Mouse (Mus musculus): ENCODE measurements at regions not wholly inside any gene's neighbourhood (a gene's known extent, or its start where the extent isn't known, plus 50 kb on each side); places are given as distances from the start of the nearest gene placed in this dataset.
"Not testable (repeated sequence)": the region's sequence is repeated elsewhere in the genome, so short reads cannot be mapped to it uniquely, and the experiment has no call there.

- Histone ChIP-seq H3K4me3 (ENCODE audit: low read depth, low read length) (no peak overlapping the region), H3K9me3 (ENCODE audit: control insufficient read depth, low read length) (no peaks in the 10 kb centered on the region), H3K27ac (ENCODE audit: low read depth, low read length) (no peak overlapping the region), H3K36me3 (ENCODE audit: control insufficient read depth, insufficient read depth, low read length) (no peaks in the 10 kb centered on the region), H3K4me2 (no peak overlapping the region), H3K27me3 (replicated peaks; ENCODE audit: control insufficient read depth, insufficient read depth, low read length) (no peaks in the 10 kb centered on the region), H3K9ac (ENCODE audit: low read depth, low read length) (no peak overlapping the region), H3K4me1 (replicated peaks; ENCODE audit: control insufficient read depth, insufficient read depth, low read length) (no peaks in the 10 kb centered on the region)
- 33% methylated on average over 2 of the region's 2 CpGs for WGBS
- no peak for ATAC-seq (replicated peaks; ENCODE audit: low FRiP score)
- DNase-seq (ENCODE audit: low spot score) = no peak
Observed at GRCm38 (mm10) chr7:69167456-69167855, 418.4 kb upstream of the Arrdc4 start.

- no peak overlapping the region for H3K4me3 ChIP-seq (ENCODE audit: low read depth, low read length)
- ATAC-seq (replicated peaks; ENCODE audit: low FRiP score) (no peak), DNase-seq (ENCODE audit: low spot score) (no peak)
- WGBS = 63% methylated on average over 4 of the region's 4 CpGs
- no peak overlapping the region for H3K27ac ChIP-seq (ENCODE audit: low read depth, low read length)
- no peak overlapping the region for H3K4me2 ChIP-seq
- no peaks in the 10 kb centered on the region for H3K9me3 ChIP-seq (ENCODE audit: control insufficient read depth, low read length)
- no peaks in the 10 kb centered on the region for H3K27me3 ChIP-seq (replicated peaks; ENCODE audit: control insufficient read depth, insufficient read depth, low read length)
- no peaks in the 10 kb centered on the region for H3K36me3 ChIP-seq (ENCODE audit: control insufficient read depth, insufficient read depth, low read length)
- no peak overlapping the region for H3K9ac ChIP-seq (ENCODE audit: low read depth, low read length)
- no peaks in the 10 kb centered on the region for H3K4me1 ChIP-seq (replicated peaks; ENCODE audit: control insufficient read depth, insufficient read depth, low read length)
Observed at GRCm38 (mm10) chr7:69161916-69162315, 412.9 kb upstream of the Arrdc4 start.

- ATAC-seq (replicated peaks; ENCODE audit: low FRiP score) = no peak
- Histone ChIP-seq H3K4me3 (ENCODE audit: low read depth, low read length) (no peak overlapping the region), H3K4me2 (no peak overlapping the region), H3K4me1 (replicated peaks; ENCODE audit: control insufficient read depth, insufficient read depth, low read length) (no peaks in the 10 kb centered on the region), H3K9ac (ENCODE audit: low read depth, low read length) (no peak overlapping the region), H3K27me3 (replicated peaks; ENCODE audit: control insufficient read depth, insufficient read depth, low read length) (no peaks in the 10 kb centered on the region), H3K27ac (ENCODE audit: low read depth, low read length) (no peak overlapping the region), H3K9me3 (ENCODE audit: control insufficient read depth, low read length) (no peaks in the 10 kb centered on the region), H3K36me3 (ENCODE audit: control insufficient read depth, insufficient read depth, low read length) (no peaks in the 10 kb centered on the region)
- WGBS = 80% methylated on average over 3 of the region's 3 CpGs
- DNase-seq (ENCODE audit: low spot score) = no peak
Observed at GRCm38 (mm10) chr7:69142351-69142750, 393.3 kb upstream of the Arrdc4 start.

- Histone ChIP-seq H3K27ac (ENCODE audit: low read depth, low read length) (no peak overlapping the region), H3K27me3 (replicated peaks; ENCODE audit: control insufficient read depth, insufficient read depth, low read length) (no peaks in the 10 kb centered on the region), H3K4me1 (replicated peaks; ENCODE audit: control insufficient read depth, insufficient read depth, low read length) (no peaks in the 10 kb centered on the region), H3K4me3 (ENCODE audit: low read depth, low read length) (no peak overlapping the region), H3K4me2 (no peak overlapping the region), H3K9ac (ENCODE audit: low read depth, low read length) (no peak overlapping the region), H3K9me3 (ENCODE audit: control insufficient read depth, low read length) (no peaks in the 10 kb centered on the region), H3K36me3 (ENCODE audit: control insufficient read depth, insufficient read depth, low read length) (no peaks in the 10 kb centered on the region)
- ATAC-seq (replicated peaks; ENCODE audit: low FRiP score) = no peak
- no peak for DNase-seq (ENCODE audit: low spot score)
- WGBS = 70% methylated on average over 2 of the region's 2 CpGs
Observed at GRCm38 (mm10) chr7:69133441-69133840, 384.4 kb upstream of the Arrdc4 start.

GRCm38 (mm10) chr7:69101770-69102169 is 352.7 kb upstream of the Arrdc4 start:
- H3K27me3 ChIP-seq (replicated peaks; ENCODE audit: control insufficient read depth, insufficient read depth, low read length); H3K4me2 ChIP-seq; H3K9me3 ChIP-seq (ENCODE audit: control insufficient read depth, low read length); H3K27ac ChIP-seq (ENCODE audit: low read depth, low read length); H3K9ac ChIP-seq (ENCODE audit: low read depth, low read length); H3K36me3 ChIP-seq (ENCODE audit: control insufficient read depth, insufficient read depth, low read length); H3K4me1 ChIP-seq (replicated peaks; ENCODE audit: control insufficient read depth, insufficient read depth, low read length); H3K4me3 ChIP-seq (ENCODE audit: low read depth, low read length); DNase-seq (ENCODE audit: low spot score); ATAC-seq (replicated peaks; ENCODE audit: low FRiP score): not testable (repeated sequence)
- 40% methylated on average over 1 of the region's 4 CpGs for WGBS

- Histone ChIP-seq H3K4me1 (replicated peaks; ENCODE audit: control insufficient read depth, insufficient read depth, low read length) (no peaks in the 10 kb centered on the region), H3K4me3 (ENCODE audit: low read depth, low read length) (no peak overlapping the region), H3K36me3 (ENCODE audit: control insufficient read depth, insufficient read depth, low read length) (no peaks in the 10 kb centered on the region), H3K27me3 (replicated peaks; ENCODE audit: control insufficient read depth, insufficient read depth, low read length) (no peaks in the 10 kb centered on the region), H3K27ac (ENCODE audit: low read depth, low read length) (no peak overlapping the region), H3K4me2 (no peak overlapping the region), H3K9me3 (ENCODE audit: control insufficient read depth, low read length) (no peaks in the 10 kb centered on the region), H3K9ac (ENCODE audit: low read depth, low read length) (no peak overlapping the region)
- 55% methylated on average over 9 of the region's 9 CpGs for WGBS
- ATAC-seq (replicated peaks; ENCODE audit: low FRiP score) = no peak
- no peak for DNase-seq (ENCODE audit: low spot score)
Observed at GRCm38 (mm10) chr7:69097587-69098095, 348.6 kb upstream of the Arrdc4 start.

- H3K4me1 ChIP-seq (replicated peaks; ENCODE audit: control insufficient read depth, insufficient read depth, low read length) = no peaks in the 10 kb centered on the region
- no peaks in the 10 kb centered on the region for H3K9me3 ChIP-seq (ENCODE audit: control insufficient read depth, low read length)
- no peak overlapping the region for H3K4me3 ChIP-seq (ENCODE audit: low read depth, low read length)
- no peak overlapping the region for H3K27ac ChIP-seq (ENCODE audit: low read depth, low read length)
- no peak overlapping the region for H3K4me2 ChIP-seq
- ATAC-seq (replicated peaks; ENCODE audit: low FRiP score) = 0 out of 2 replicates have a peak, but pooled peaks have one; percentile 41
- H3K9ac ChIP-seq (ENCODE audit: low read depth, low read length) = no peak overlapping the region
- H3K27me3 ChIP-seq (replicated peaks; ENCODE audit: control insufficient read depth, insufficient read depth, low read length) = no peaks in the 10 kb centered on the region
- 82% methylated on average over 7 of the region's 7 CpGs for WGBS
- no peak for DNase-seq (ENCODE audit: low spot score)
- H3K36me3 ChIP-seq (ENCODE audit: control insufficient read depth, insufficient read depth, low read length) = no peaks in the 10 kb centered on the region
Observed at GRCm38 (mm10) chr7:69074780-69075179, 325.7 kb upstream of the Arrdc4 start.

- Histone ChIP-seq H3K27me3 (replicated peaks; ENCODE audit: control insufficient read depth, insufficient read depth, low read length) (no peaks in the 10 kb centered on the region), H3K4me2 (no peak overlapping the region), H3K4me3 (ENCODE audit: low read depth, low read length) (no peak overlapping the region), H3K9me3 (ENCODE audit: control insufficient read depth, low read length) (no peaks in the 10 kb centered on the region), H3K9ac (ENCODE audit: low read depth, low read length) (no peak overlapping the region), H3K27ac (ENCODE audit: low read depth, low read length) (no peak overlapping the region), H3K36me3 (ENCODE audit: control insufficient read depth, insufficient read depth, low read length) (no peaks in the 10 kb centered on the region), H3K4me1 (replicated peaks; ENCODE audit: control insufficient read depth, insufficient read depth, low read length) (no peaks in the 10 kb centered on the region)
- WGBS = 71% methylated on average over 5 of the region's 5 CpGs
- DNase-seq (ENCODE audit: low spot score) = no peak
- ATAC-seq (replicated peaks; ENCODE audit: low FRiP score) = no peak
Observed at GRCm38 (mm10) chr7:69062994-69063393, 314.0 kb upstream of the Arrdc4 start.

- no peak for ATAC-seq (replicated peaks; ENCODE audit: low FRiP score)
- Histone ChIP-seq H3K27me3 (replicated peaks; ENCODE audit: control insufficient read depth, insufficient read depth, low read length) (no peaks in the 10 kb centered on the region), H3K9me3 (ENCODE audit: control insufficient read depth, low read length) (no peaks in the 10 kb centered on the region), H3K4me2 (no peak overlapping the region), H3K4me3 (ENCODE audit: low read depth, low read length) (no peak overlapping the region), H3K36me3 (ENCODE audit: control insufficient read depth, insufficient read depth, low read length) (no peaks in the 10 kb centered on the region), H3K27ac (ENCODE audit: low read depth, low read length) (no peak overlapping the region), H3K9ac (ENCODE audit: low read depth, low read length) (no peak overlapping the region), H3K4me1 (replicated peaks; ENCODE audit: control insufficient read depth, insufficient read depth, low read length) (no peaks in the 10 kb centered on the region)
- no peak for DNase-seq (ENCODE audit: low spot score)
- WGBS = 87% methylated on average over 7 of the region's 7 CpGs
Observed at GRCm38 (mm10) chr7:69062506-69062905, 313.5 kb upstream of the Arrdc4 start.

Data from liver, embryonic 11.5 days (tissue).